Comparison of ENCODE assay signal across 8 mouse cellular contexts in genomic region chr11:46016061-46016460, GRCm38 (mm10). TPM values are rescaled to one million over a fixed set of nuclear protein-coding genes. Genes with fewer than 3 reads are reported as not detected.
A peak's percentile ranks its signal among the peaks of the same experiment; 100 is the strongest.
DNase-seq lines count a peak whose midpoint lies in the region; ATAC-seq lines count a peak whose summit lies in the region.

No protein-coding gene starts in this region.

- intact Hi-C loops in heart, postnatal 25 days (cut with DNase I) = loop anchor here (5.0 kb wide), 2 partner anchors 36 to 201 kb away; partner anchors contain the start of gene Gm12166

- H3K4me3 ChIP-seq in embryonic facial prominence, embryonic 11.5 days (ENCODE audit: low read depth, low read length) = no peak overlapping the region
- H3K4me3 ChIP-seq in limb, embryonic 11.5 days (ENCODE audit: low read depth, low read length) = no peak overlapping the region

- no peak overlapping the region for H3K9ac ChIP-seq in embryonic facial prominence, embryonic 11.5 days (replicated peaks; ENCODE audit: low read length)
- no peak overlapping the region for H3K9ac ChIP-seq in limb, embryonic 11.5 days (ENCODE audit: low read length)

- H3K4me1 ChIP-seq in embryonic facial prominence, embryonic 11.5 days (ENCODE audit: control insufficient read depth, insufficient read depth, low read length) = no peaks in the 10 kb centered on the region
- no peaks in the 10 kb centered on the region for H3K4me1 ChIP-seq in limb, embryonic 11.5 days (ENCODE audit: control insufficient read depth, insufficient read depth, low read length)

- no peak overlapping the region for H3K4me2 ChIP-seq in embryonic facial prominence, embryonic 11.5 days (ENCODE audit: low read depth, low read length)
- H3K4me2 ChIP-seq in limb, embryonic 11.5 days (ENCODE audit: low read depth, severe bottlenecking) = no peak overlapping the region

- H3K36me3 ChIP-seq in embryonic facial prominence, embryonic 11.5 days (replicated peaks; ENCODE audit: control insufficient read depth, insufficient read depth, low read depth, low read length) = no peaks in the 10 kb centered on the region
- H3K36me3 ChIP-seq in limb, embryonic 11.5 days (ENCODE audit: control insufficient read depth, insufficient read depth, low read length) = no peaks in the 10 kb centered on the region

- no peak for ATAC-seq in embryonic facial prominence, embryonic 11.5 days (replicated peaks; ENCODE audit: insufficient number of reproducible peaks, low FRiP score, low TSS enrichment, low read depth)
- no peak for ATAC-seq in limb, embryonic 11.5 days (ENCODE audit: insufficient number of reproducible peaks, low FRiP score, low TSS enrichment, low read depth)
- ATAC-seq in neutrophil, adult 5-6 weeks (ENCODE audit: extremely low read depth, insufficient number of reproducible peaks, low FRiP score, poor library complexity, severe bottlenecking) = 0 out of 2 replicates have a peak, but pooled peaks have one; percentile 41

- 21% methylated on average over 6 of the region's 6 CpGs for WGBS in embryonic facial prominence, embryonic 11.5 days
- 28% methylated on average over 6 of the region's 6 CpGs for WGBS in limb, embryonic 11.5 days

- no peaks in the 10 kb centered on the region for H3K9me3 ChIP-seq in embryonic facial prominence, embryonic 11.5 days (replicated peaks; ENCODE audit: control insufficient read depth, low read length)
- no peaks in the 10 kb centered on the region for H3K9me3 ChIP-seq in limb, embryonic 11.5 days (ENCODE audit: control insufficient read depth, low read length)

- H3K27me3 ChIP-seq in embryonic facial prominence, embryonic 11.5 days (ENCODE audit: control insufficient read depth, insufficient read depth, low read length) = no peaks in the 10 kb centered on the region
- H3K27me3 ChIP-seq in limb, embryonic 11.5 days (ENCODE audit: control insufficient read depth, insufficient read depth, low read length) = no peaks in the 10 kb centered on the region

- peak; percentile 58 for DNase-seq in ovary, postnatal 36 days (ENCODE audit: low spot score)
- no peak for DNase-seq in ovary, postnatal 10 days (ENCODE audit: low spot score)
- peak; percentile 75 for DNase-seq in adrenal gland, postnatal 25 days
- DNase-seq in embryonic facial prominence, embryonic 11.5 days (ENCODE audit: low spot score) = peak; percentile 88
- DNase-seq in heart, postnatal 25 days (ENCODE audit: low spot score) = peak; percentile 12
- DNase-seq in limb, embryonic 11.5 days (ENCODE audit: low spot score) = peak; percentile 88
- peak; percentile 52 to 60 for DNase-seq in urinary bladder, postnatal 36 days (ENCODE audit: low spot score in 2 of 2)

- H3K27ac ChIP-seq in embryonic facial prominence, embryonic 11.5 days (replicated peaks; ENCODE audit: low read depth, low read length) = no peak overlapping the region
- no peak overlapping the region for H3K27ac ChIP-seq in limb, embryonic 11.5 days (replicated peaks; ENCODE audit: low read depth, low read length)

RNA-seq across cellular contexts. Expression of gene Sox30, which starts 36.0 kb away (rescaled TPM):
- total RNA-seq in adrenal gland, postnatal 25 days (2021) = 0.36 and 0.62 TPM in 2 replicates
- 0.22 and 0.25 TPM in 2 replicates for polyA plus RNA-seq in embryonic facial prominence, embryonic 11.5 days (2014; fragmentation: Nextera tagmentation; extraction: Ambion mirVana)
- total RNA-seq in heart, postnatal 25 days (2021) = under 1 TPM; 0.18 to 0.25 TPM
- polyA plus RNA-seq in limb, embryonic 11.5 days (2014; fragmentation: Nextera tagmentation; extraction: Ambion mirVana) = 0.20 and 0.23 TPM in 2 replicates
- not detected in 2 replicates for total RNA-seq in neutrophil, adult 5-6 weeks (2017)

RNA-seq across cellular contexts. Expression of gene Gm12166, which starts 36.1 kb away (rescaled TPM):
- total RNA-seq in adrenal gland, postnatal 25 days (2021) = 1.3 and 4.8 TPM in 2 replicates
- 2.3 and 2.8 TPM in 2 replicates for polyA plus RNA-seq in embryonic facial prominence, embryonic 11.5 days (2014; fragmentation: Nextera tagmentation; extraction: Ambion mirVana)
- 1 to 10 TPM; 1.6 to 1.9 TPM for total RNA-seq in heart, postnatal 25 days (2021)
- polyA plus RNA-seq in limb, embryonic 11.5 days (2014; fragmentation: Nextera tagmentation; extraction: Ambion mirVana) = 3.4 and 4.8 TPM in 2 replicates
- total RNA-seq in neutrophil, adult 5-6 weeks (2017) = 10.7 and 11.8 TPM in 2 replicates

RNA-seq across cellular contexts. Expression of gene Adam19, which starts 39.7 kb away (rescaled TPM):
- total RNA-seq in adrenal gland, postnatal 25 days (2021) = 6.1 and 7.0 TPM in 2 replicates
- polyA plus RNA-seq in embryonic facial prominence, embryonic 11.5 days (2014; fragmentation: Nextera tagmentation; extraction: Ambion mirVana) = 9.4 and 9.5 TPM in 2 replicates
- 10 to 100 TPM; 36.2 to 78.2 TPM for total RNA-seq in heart, postnatal 25 days (2021)
- polyA plus RNA-seq in limb, embryonic 11.5 days (2014; fragmentation: Nextera tagmentation; extraction: Ambion mirVana) = 11.0 and 12.1 TPM in 2 replicates
- 114 and 122 TPM in 2 replicates for total RNA-seq in neutrophil, adult 5-6 weeks (2017)
